In the genomic region with DNA sequence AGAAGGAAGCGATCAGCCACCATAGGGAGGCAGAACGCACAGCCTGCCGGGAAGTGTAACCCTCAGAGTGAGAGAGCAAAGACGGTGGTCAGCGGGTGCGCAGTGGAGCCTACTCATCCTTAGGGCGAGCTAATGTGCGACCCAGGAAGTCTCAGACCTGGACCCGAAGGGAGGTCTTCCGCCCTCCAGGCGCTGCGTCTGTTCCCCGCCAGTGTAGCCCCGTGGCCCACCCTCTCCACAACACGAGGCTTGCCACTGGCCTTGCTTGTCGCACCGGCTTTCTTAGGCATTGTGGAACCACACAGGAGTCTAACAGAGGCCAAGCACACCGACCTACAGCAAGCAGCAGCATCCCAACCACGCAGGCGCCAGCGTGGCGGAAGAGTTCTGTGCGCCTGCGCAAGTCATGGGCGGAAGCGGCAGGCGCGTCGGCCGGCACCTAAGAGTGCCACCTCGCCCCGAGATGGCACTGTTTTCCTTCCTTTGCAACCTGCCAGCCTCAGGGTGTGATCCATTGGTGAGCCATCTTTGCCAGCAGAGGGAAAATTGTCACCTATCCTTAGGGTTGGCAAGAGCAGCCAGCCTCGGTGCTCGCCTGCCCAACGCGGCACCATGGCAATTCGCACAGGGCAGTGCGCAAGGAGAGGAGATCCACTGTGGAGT, we compare ENCODE assay signal across 8 mouse cellular contexts. TPM values are rescaled to one million over a fixed set of nuclear protein-coding genes. Genes with fewer than 3 reads are reported as not detected.
A peak's percentile ranks its signal among the peaks of the same experiment; 100 is the strongest.
DNase-seq lines count a peak whose midpoint lies in the region; ATAC-seq lines count a peak whose summit lies in the region.

3110040N11Rik (minus strand) TSS at position 384 of the 663 bp plus-strand sequence.

- H3K4me2 ChIP-seq in lung, embryonic 16.5 days (ENCODE audit: low read depth, low read length): peak within 1 kb of the TSS; percentile 67

- peaks cover 5% of the 10 kb centered on the region for H3K36me3 ChIP-seq in lung, embryonic 16.5 days (ENCODE audit: control insufficient read depth, insufficient read depth, low read length)

- H3K4me1 ChIP-seq in lung, embryonic 16.5 days (replicated peaks; ENCODE audit: control insufficient read depth, insufficient read depth, low read length): peaks cover 7% of the 10 kb centered on the region; the same call in 1 of the 2 replicates

- peak within 1 kb of the TSS; percentile 97 for H3K27ac ChIP-seq in lung, embryonic 16.5 days (ENCODE audit: low read length)

- peak within 1 kb of the TSS; percentile 80 for H3K9ac ChIP-seq in lung, embryonic 16.5 days (ENCODE audit: low read length)

- peak within 1 kb of the TSS; percentile 62 for H3K4me3 ChIP-seq in lung, embryonic 16.5 days (ENCODE audit: low read length)

- peak; percentile 91 to 96 for ATAC-seq in hematopoietic stem cell, adult 5-6 weeks (replicated peaks in 1 of 2; ENCODE audit: insufficient read depth in 1 of 2, low FRiP score in 2 of 2, low TSS enrichment in 1 of 2, low read depth in 1 of 2, poor library complexity in 2 of 2, severe bottlenecking in 2 of 2)
- peak; percentile 96 for ATAC-seq in lung, embryonic 16.5 days (ENCODE audit: low read depth)

- no peaks in the 10 kb centered on the region for H3K9me3 ChIP-seq in lung, embryonic 16.5 days (ENCODE audit: control insufficient read depth, low read length)

- DNase-seq in MEL-GATA-1-ER (ENCODE audit: extremely low read depth, low read depth): peak; percentile 76
- peak; percentile 78 for DNase-seq in cerebellum, adult 8-10 months
- DNase-seq in forelimb bud, embryonic 11.5 days (ENCODE audit: low read depth, low spot score): peak; percentile 91
- DNase-seq in layer of hippocampus, adult 9-10 months (ENCODE audit: low spot score): peak; percentile 56
- DNase-seq in ovary, postnatal 10 days (ENCODE audit: low spot score): peak; percentile 65
- DNase-seq in thymus, postnatal 10 days (ENCODE audit: low spot score in 2 of 2): peak; percentile 66 to 86

- under 1% methylated on average over 38 of the region's 38 CpGs for WGBS in lung, embryonic 16.5 days

- H3K27me3 ChIP-seq in lung, embryonic 16.5 days (ENCODE audit: control insufficient read depth, insufficient read depth, low read depth, low read length): no peaks in the 10 kb centered on the region

RNA-seq across cellular contexts. Expression of gene 3110040N11Rik, which starts in this region (rescaled TPM):
- 79.8 and 104 TPM in 2 replicates for total RNA-seq in hematopoietic stem cell, adult 5-6 weeks (2017)
- 37.3 and 44.1 TPM in 2 replicates for polyA plus RNA-seq in lung, embryonic 16.5 days (2015; fragmentation: Nextera tagmentation; extraction: Ambion mirVana)

Comparison
In these comparisons a context has a peak if more than half of its experiments do, and no peak if none do; other contexts are left out.
1. Peak in every context shown above with its lines: DNase-seq, ATAC-seq, H3K4me3 ChIP-seq and H3K27ac ChIP-seq.